Mouse (Mus musculus) small intestine, adult 2 months (tissue): ENCODE results near the gene Zfpm1.

ENCODE experiments used
- CTCF ChIP-seq: fragments of 200-500 bp; IDR thresholded peaks from 2 replicates; pipeline ENCODE4 v1.5.1; 2012; ENCODE audit warnings: low read depth, mild to moderate bottlenecking, control low read depth, inconsistent platforms, low read length, moderate library complexity, mixed read lengths; ENCODE audit not compliant: insufficient replicate concordance, insufficient read length; ENCODE audit errors: extremely low read depth
- POLR2A ChIP-seq: fragments of 200-500 bp; IDR thresholded peaks from 2 replicates; pipeline ENCODE4 v1.6.1; 2012; ENCODE audit warnings: low read depth, mild to moderate bottlenecking, control low read depth, inconsistent platforms, low read length, moderate library complexity

DNA sequence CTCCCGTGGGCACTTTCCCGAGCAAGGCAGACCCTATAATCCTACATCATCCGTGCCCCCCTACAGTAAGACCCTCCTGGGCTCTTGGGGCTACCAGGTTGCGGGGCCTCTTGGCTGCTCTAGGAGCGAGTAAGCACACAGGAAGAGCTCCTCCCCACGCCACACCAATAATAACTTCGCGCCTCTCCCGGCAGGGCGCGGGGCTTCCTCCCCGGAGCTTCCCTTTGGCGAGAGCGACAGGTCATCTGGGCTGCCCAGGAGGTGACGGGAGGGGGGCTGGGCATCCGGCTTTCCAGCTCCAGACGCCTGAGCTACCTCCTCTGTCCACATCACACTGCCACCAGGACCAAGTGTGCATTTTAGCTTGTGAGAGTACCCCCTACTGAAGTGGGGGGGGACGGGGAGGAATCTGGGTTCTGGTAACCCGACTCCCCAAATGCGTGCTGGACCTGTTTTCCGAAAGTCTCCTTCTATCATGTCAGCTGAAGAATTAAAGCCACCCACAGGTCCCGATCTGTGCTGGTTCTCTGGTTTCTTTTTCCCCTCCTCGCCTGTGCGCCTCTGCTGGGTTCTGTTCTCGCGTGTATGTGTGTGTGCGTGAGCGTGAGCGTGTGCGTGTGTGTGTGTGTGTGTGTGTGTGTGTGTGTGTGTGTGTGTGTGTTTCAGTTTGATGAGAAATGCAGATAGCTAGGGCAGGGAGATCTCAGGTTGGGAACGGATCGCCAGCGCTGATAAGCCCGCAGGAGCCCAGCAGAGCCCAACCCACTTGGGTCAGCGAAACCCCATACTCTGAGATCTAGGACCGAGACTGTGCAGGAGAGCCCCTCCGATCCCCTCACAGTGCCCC, 1.6 kb downstream of the Zfpm1 start:
- TF ChIP-seq POLR2A (peak; percentile 30; the same call in 1 of the 2 replicates), CTCF (peak; percentile 25; the same call in 1 of the 2 replicates)
